Mouse (Mus musculus): ENCODE data around the gene Pramef17.
"Not testable (repeated sequence)": the region's sequence is repeated elsewhere in the genome, so short reads cannot be mapped to it uniquely, and the experiment has no call there.

DNA sequence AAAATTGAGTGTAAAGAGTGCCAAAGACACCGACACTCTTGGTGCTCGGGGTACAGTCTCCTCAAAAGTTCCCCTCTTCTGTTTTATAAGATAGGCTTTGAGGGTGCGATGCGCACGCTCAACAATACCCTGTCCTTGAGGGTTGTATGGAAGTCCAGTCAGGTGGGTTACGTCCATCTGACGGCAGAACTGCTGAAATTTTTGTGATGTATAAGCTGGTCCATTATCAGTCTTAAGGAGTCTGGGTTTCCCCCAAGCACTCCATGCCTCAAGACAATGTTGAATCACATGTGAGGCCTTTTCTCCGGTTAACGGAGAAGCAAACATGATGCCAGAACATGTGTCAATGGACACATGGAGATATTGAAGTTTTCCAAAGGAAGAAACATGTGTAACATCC is 8.4 kb downstream of the Pramef17 start:
- TF ChIP-seq POLR2A (IDR thresholded peaks at IDR 0.05; ENCODE audit: insufficient read depth, low read depth, low read length); CTCF (IDR thresholded peaks at IDR 0.05); EP300 (IDR thresholded peaks at IDR 0.05; ENCODE audit: insufficient read depth, low read depth, low read length): not testable (repeated sequence)
